8 mouse cellular contexts compared by ENCODE assay signal in genomic region chr10:3332880-3333279, GRCm38 (mm10). TPM values are rescaled to one million over a fixed set of nuclear protein-coding genes. Genes with fewer than 3 reads are reported as not detected.
DNase-seq lines count a peak whose midpoint lies in the region; ATAC-seq lines count a peak whose summit lies in the region.

No protein-coding gene starts in this region.

- 0 out of 2 replicates have a peak, but pooled peaks have one; percentile 62 for ATAC-seq in intestine, embryonic 15.5 days
- ATAC-seq in midbrain, embryonic 13.5 days, result peak; percentile 85

- no peaks in the 10 kb centered on the region for H3K9me3 ChIP-seq in intestine, embryonic 15.5 days
- no peaks in the 10 kb centered on the region for H3K9me3 ChIP-seq in midbrain, embryonic 13.5 days

- no peak overlapping the region for H3K4me2 ChIP-seq in intestine, embryonic 15.5 days (replicated peaks)
- H3K4me2 ChIP-seq in midbrain, embryonic 13.5 days (replicated peaks), result no peak overlapping the region

- H3K9ac ChIP-seq in intestine, embryonic 15.5 days, result no peak overlapping the region
- H3K9ac ChIP-seq in midbrain, embryonic 13.5 days (replicated peaks), result no peak overlapping the region

- no peaks in the 10 kb centered on the region for H3K4me1 ChIP-seq in intestine, embryonic 15.5 days (replicated peaks)
- H3K4me1 ChIP-seq in midbrain, embryonic 13.5 days (replicated peaks), result no peaks in the 10 kb centered on the region

- no peak overlapping the region for H3K4me3 ChIP-seq in intestine, embryonic 15.5 days (replicated peaks)
- H3K4me3 ChIP-seq in midbrain, embryonic 13.5 days (replicated peaks), result no peak overlapping the region

- intact Hi-C loops in heart, postnatal 25 days (cut with DNase I), result loop anchor here (1.0 to 5.0 kb wide), 2 partner anchors 198 to 609 kb away; no protein-coding TSS in a partner anchor

- H3K27ac ChIP-seq in intestine, embryonic 15.5 days, result no peak overlapping the region
- H3K27ac ChIP-seq in midbrain, embryonic 13.5 days, result no peak overlapping the region

- no peaks in the 10 kb centered on the region for H3K36me3 ChIP-seq in intestine, embryonic 15.5 days
- no peaks in the 10 kb centered on the region for H3K36me3 ChIP-seq in midbrain, embryonic 13.5 days
- no peaks in the 10 kb centered on the region for H3K36me3 ChIP-seq in splenic B cell, adult 2 months (ENCODE audit: control insufficient read depth, insufficient read depth, low read length, poor library complexity, severe bottlenecking)

- H3K27me3 ChIP-seq in intestine, embryonic 15.5 days (replicated peaks), result no peaks in the 10 kb centered on the region
- no peaks in the 10 kb centered on the region for H3K27me3 ChIP-seq in midbrain, embryonic 13.5 days
- H3K27me3 ChIP-seq in splenic B cell, adult 2 months (ENCODE audit: control insufficient read depth, insufficient read depth, low read length, poor library complexity, severe bottlenecking), result no peaks in the 10 kb centered on the region

- peak; percentile 39 to 88 for DNase-seq in heart, adult 18-20 months
- DNase-seq in heart, postnatal 25 days (ENCODE audit: low spot score), result no peak
- peak; percentile 95 to 97 for DNase-seq in cerebellum, postnatal 10 days
- DNase-seq in frontal cortex, postnatal 25 days (ENCODE audit: low spot score in 2 of 2), result peak; percentile 86 to 91
- peak; percentile 6 to 91 for DNase-seq in left cerebral cortex, adult 9 months (ENCODE audit: low spot score in 2 of 2)
- DNase-seq in splenic B cell, adult 2 months (ENCODE audit: low read depth, low spot score), result peak; percentile 20

- WGBS in intestine, embryonic 15.5 days, result 34% methylated on average over 3 of the region's 3 CpGs
- 37% methylated on average over 3 of the region's 3 CpGs for WGBS in midbrain, embryonic 13.5 days

RNA-seq across cellular contexts. Expression of gene Ppp1r14c, which starts 33.0 kb away (rescaled TPM):
- 100 to 1,000 TPM; 139 to 191 TPM for total RNA-seq in heart, adult 18-20 months (2021)
- 100 to 1,000 TPM; 213 to 228 TPM for total RNA-seq in heart, postnatal 25 days (2021)
- 1.8 and 2.4 TPM in 2 replicates for polyA plus RNA-seq in intestine, embryonic 15.5 days (2015; fragmentation: Nextera tagmentation; extraction: Ambion mirVana)
- 18.2 and 22.3 TPM in 2 replicates for polyA plus RNA-seq in midbrain, embryonic 13.5 days (2015; fragmentation: Nextera tagmentation; extraction: Ambion mirVana)
